Mouse (Mus musculus) ES-Bruce4 (cell line): Measurements from ENCODE around the gene Ninj1.

ENCODE experiments used
- CTCF ChIP-seq: IDR thresholded peaks from one replicate; pipeline ENCODE4 v1.8.1; 2011; ENCODE audit warnings: low read depth, low read length
- POLR2A ChIP-seq: IDR thresholded peaks from one replicate; pipeline ENCODE4 v1.8.1; 2011; ENCODE audit warnings: low read length; ENCODE audit not compliant: insufficient read depth

DNA sequence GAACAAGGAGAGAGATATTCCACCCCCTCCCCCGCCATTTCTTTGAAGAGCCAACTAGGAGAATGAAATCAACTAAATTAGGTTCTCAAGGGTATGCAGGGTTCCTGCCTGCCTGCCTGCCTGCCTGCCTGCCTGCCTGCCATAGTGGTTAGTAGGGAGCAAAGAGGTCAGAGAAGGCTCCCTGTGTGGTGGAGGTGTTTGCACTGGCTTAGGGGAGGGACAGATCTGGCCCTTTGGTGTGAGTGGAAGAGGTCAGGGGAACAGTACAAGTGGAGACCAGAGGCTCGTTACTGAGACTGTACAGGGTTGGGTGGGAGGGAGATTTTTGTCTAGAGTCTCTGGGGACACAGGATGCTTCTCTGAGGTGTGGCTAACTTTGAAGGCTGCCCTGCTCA, 1.7 kb downstream of the Ninj1 start:
- no peak for TF ChIP-seq CTCF
- no peak for TF ChIP-seq POLR2A
